Mouse (Mus musculus) heart, embryonic 14.5 days (tissue): Measurements from ENCODE around the gene Gm21905. TPM values are rescaled to one million over a fixed set of nuclear protein-coding genes. Genes with fewer than 3 reads are reported as not detected.

Source experiments
- ATAC-seq: fragments of 200-750 bp; cut with Nextera tagmentation; 2 replicates; pipeline ENCODE4 v1.8.0; 2017; ENCODE audit warnings: low read depth, moderate TSS enrichment; ENCODE audit not compliant: insufficient number of reproducible peaks, insufficient read depth, low FRiP score
- H3K27ac ChIP-seq, 2 experiments: fragments of 200-500 bp in 1 of 2; fragments of 300-500 bp in 1 of 2; sonication (generic) in 1 of 2; replicated peaks in 1 of 2; 2 replicates each; pipeline ENCODE4 v1.5.1; 2012 to 2014; ENCODE audit warnings: low read depth in 2 of 2, low read length in 2 of 2, control low read depth in 1 of 2, mild to moderate bottlenecking in 1 of 2, mixed read lengths in 1 of 2; ENCODE audit not compliant: control insufficient read depth in 1 of 2, insufficient read depth in 1 of 2
- H3K27me3 ChIP-seq: fragments of 300-500 bp; sonication (generic); 2 replicates; pipeline ENCODE4 v1.6.1; 2014; ENCODE audit warnings: mild to moderate bottlenecking, low read length, control low read depth; ENCODE audit not compliant: control insufficient read depth, insufficient read depth
- H3K36me3 ChIP-seq: fragments of 300-500 bp; sonication (generic); 2 replicates; pipeline ENCODE4 v1.6.1; 2014; ENCODE audit warnings: mild to moderate bottlenecking, control low read depth, low read length, mixed read lengths; ENCODE audit not compliant: control insufficient read depth, insufficient read depth
- H3K4me1 ChIP-seq, 2 experiments: fragments of 200-500 bp in 1 of 2; fragments of 300-500 bp in 1 of 2; sonication (generic) in 1 of 2; 2 replicates each; pipeline ENCODE4 v1.6.1; 2012 to 2014; ENCODE audit warnings: low read length in 2 of 2, control low read depth in 1 of 2, mixed read lengths in 1 of 2; ENCODE audit not compliant: control insufficient read depth in 2 of 2, insufficient read depth in 2 of 2
- H3K4me2 ChIP-seq: fragments of 300-500 bp; sonication (generic); 2 replicates; pipeline ENCODE4 v1.6.1; 2014; ENCODE audit warnings: mild to moderate bottlenecking, low read length
- H3K4me3 ChIP-seq, 2 experiments: fragments of 200-500 bp in 1 of 2; fragments of 300-500 bp in 1 of 2; sonication (generic) in 1 of 2; 2 replicates each; pipeline ENCODE4 v1.5.1; 2012 to 2014; ENCODE audit warnings: low read length in 2 of 2, mild to moderate bottlenecking in 2 of 2, control low read depth in 1 of 2, low read depth in 1 of 2, moderate library complexity in 1 of 2; ENCODE audit not compliant: control insufficient read depth in 1 of 2, insufficient read depth in 1 of 2
- H3K9ac ChIP-seq: fragments of 300-500 bp; sonication (generic); 2 replicates; pipeline ENCODE4 v1.6.1; 2014; ENCODE audit warnings: mild to moderate bottlenecking, low read length
- H3K9me3 ChIP-seq: fragments of 300-500 bp; sonication (generic); 2 replicates; pipeline ENCODE4 v1.6.1; 2016; ENCODE audit warnings: low read length, control low read depth; ENCODE audit not compliant: control insufficient read depth
- WGBS: fragments of 180-500 bp; shearing (Covaris S2); extraction: QIAGEN DNeasy Blood & Tissue Kit; methylation state at CpG from one replicate; pipeline ENCODE4 v1.1.7; 2014; 5-methylcytosine and 5-hydroxymethylcytosine counted together
- polyA plus RNA-seq: library from polyadenylated mRNA; unstranded; fragments of >200 nt; fragmentation: Nextera tagmentation; extraction: Ambion mirVana; gene quantifications from 2 replicates; pipeline ENCODE4 v1.2.1, GENCODE M21; 2014

Gene Gm21905
- polyA plus RNA-seq, 1 experiment from 2014 or later: not detected

GRCm38 (mm10) chr5:67948074-67948473 is 1.9 kb upstream of the Gm21905 start:
- 87% methylated on average over 5 of the region's 5 CpGs for WGBS
- Histone ChIP-seq H3K9ac (no peak overlapping the region), H3K4me3 (no peak overlapping the region), H3K4me1 (no peaks in the 10 kb centered on the region), H3K36me3 (no peaks in the 10 kb centered on the region), H3K27ac (no peak overlapping the region), H3K4me2 (no peak overlapping the region), H3K9me3 (no peaks in the 10 kb centered on the region), H3K27me3 (no peaks in the 10 kb centered on the region)
- ATAC-seq: no peak

GRCm38 (mm10) chr5:67947006-67947405 is 785 bp upstream of the Gm21905 start:
- Histone ChIP-seq H3K4me3 (no peak overlapping the region), H3K4me2 (no peak overlapping the region), H3K27me3 (no peaks in the 10 kb centered on the region), H3K9me3 (no peaks in the 10 kb centered on the region), H3K9ac (no peak overlapping the region), H3K36me3 (no peaks in the 10 kb centered on the region), H3K4me1 (no peaks in the 10 kb centered on the region), H3K27ac (no peak overlapping the region)
- no peak for ATAC-seq

DNA sequence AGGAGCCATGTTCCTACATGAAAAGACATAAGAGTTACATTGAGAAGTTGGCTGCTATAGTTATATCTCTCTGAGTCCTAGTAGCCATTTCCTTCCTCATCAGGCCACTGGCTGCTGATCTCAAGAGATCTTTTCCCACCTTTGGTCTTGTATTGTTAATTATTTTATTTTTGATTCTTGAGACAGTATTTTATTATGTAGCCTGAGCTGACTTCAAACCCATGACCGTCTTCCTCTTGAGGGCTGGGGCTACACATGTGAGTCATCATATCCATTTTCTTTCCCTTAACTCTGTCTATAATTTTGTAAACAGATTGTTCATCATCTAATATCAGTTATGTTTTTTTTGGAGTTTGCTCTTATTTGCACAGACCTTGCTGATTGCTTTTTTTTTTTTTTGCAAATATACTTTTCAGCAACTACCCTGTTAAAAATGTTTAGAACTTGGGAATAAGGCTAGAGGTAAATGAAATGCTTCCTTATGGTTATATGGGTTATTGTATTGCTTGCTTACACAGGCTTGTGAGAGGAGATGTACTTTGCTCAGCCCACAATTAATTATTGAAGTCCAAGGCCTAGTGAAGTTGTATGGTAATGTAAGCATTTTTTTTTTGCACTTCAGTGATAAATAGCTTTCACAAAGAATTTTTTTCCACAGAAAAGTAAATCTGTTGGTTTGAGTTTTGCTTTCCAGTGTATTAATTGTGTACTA is 2.0 kb downstream of the Gm21905 start:
- Histone ChIP-seq H3K27ac (no peak overlapping the region), H3K9me3 (no peaks in the 10 kb centered on the region), H3K27me3 (no peaks in the 10 kb centered on the region), H3K4me2 (no peak overlapping the region), H3K4me3 (no peak overlapping the region), H3K4me1 (no peaks in the 10 kb centered on the region), H3K36me3 (no peaks in the 10 kb centered on the region), H3K9ac (no peak overlapping the region)
- ATAC-seq: no peak
- 81% methylated on average over 1 of the region's 1 CpGs for WGBS

- ATAC-seq: no peak
- no peak overlapping the region for H3K9ac ChIP-seq
- no peak overlapping the region for H3K27ac ChIP-seq
Observed at GRCm38 (mm10) chr5:67943199-67943598, 3.0 kb downstream of the Gm21905 start.

GRCm38 (mm10) chr5:67941369-67941768 is 4.9 kb downstream of the Gm21905 start, which contains the start of gene Gm5108:
Gene Gm5108 (plus strand): TSS chr5:67941669.
- no peaks in the 10 kb centered on the region for H3K27me3 ChIP-seq
- ATAC-seq: no peak
- 75% methylated on average over 2 of the region's 2 CpGs for WGBS

More at GRCm38 (mm10) chr5:67943199-67943598, 3.0 kb downstream of the Gm21905 start:
- no peaks in the 10 kb centered on the region for H3K9me3 ChIP-seq
- no peaks in the 10 kb centered on the region for H3K4me1 ChIP-seq
- H3K27me3 ChIP-seq: no peaks in the 10 kb centered on the region
- no peaks in the 10 kb centered on the region for H3K36me3 ChIP-seq
- no peak overlapping the region for H3K4me3 ChIP-seq
- H3K4me2 ChIP-seq: no peak overlapping the region
- WGBS: 34% methylated on average over 2 of the region's 2 CpGs

GRCm38 (mm10) chr5:67931623-67932022 is 14.6 kb downstream of the Gm21905 start:
- no peak overlapping the region for H3K4me2 ChIP-seq
- H3K27me3 ChIP-seq: no peaks in the 10 kb centered on the region
- no peak for ATAC-seq
- H3K4me3 ChIP-seq: no peak overlapping the region
- no peak overlapping the region for H3K27ac ChIP-seq
- WGBS: 35% methylated on average over 2 of the region's 2 CpGs
- no peaks in the 10 kb centered on the region for H3K36me3 ChIP-seq
- no peaks in the 10 kb centered on the region for H3K4me1 ChIP-seq
- no peak overlapping the region for H3K9ac ChIP-seq
- H3K9me3 ChIP-seq: no peaks in the 10 kb centered on the region

More at GRCm38 (mm10) chr5:67941369-67941768, 4.9 kb downstream of the Gm21905 start, which contains the start of gene Gm5108:
- H3K9me3 ChIP-seq: no peaks in the 10 kb centered on the region
- H3K4me2 ChIP-seq: no peak within 1 kb of the TSS
- no peak within 1 kb of the TSS for H3K9ac ChIP-seq
- no peak within 1 kb of the TSS for H3K27ac ChIP-seq
- H3K4me1 ChIP-seq: no peaks in the 10 kb centered on the region
- no peak within 1 kb of the TSS for H3K4me3 ChIP-seq
- no peaks in the 10 kb centered on the region for H3K36me3 ChIP-seq

DNA sequence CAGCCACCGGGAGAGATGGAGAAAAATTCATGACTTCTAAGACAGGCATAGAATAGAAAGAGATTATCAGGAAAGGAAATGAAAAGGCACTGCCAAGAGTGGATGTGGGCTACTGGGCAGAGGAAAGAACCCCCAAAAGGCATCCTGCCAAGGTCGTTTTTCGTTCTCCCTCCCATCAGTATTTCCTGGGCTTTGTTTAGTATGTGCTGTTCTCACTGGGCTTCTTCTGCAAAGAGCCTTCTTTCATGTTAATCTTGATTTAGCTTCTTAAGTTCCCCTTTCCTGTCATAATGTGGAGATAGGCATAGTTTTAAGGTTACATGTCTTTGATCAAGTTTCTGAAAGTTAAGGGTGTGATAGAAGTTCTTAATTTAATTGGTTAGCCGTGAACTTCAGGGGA is 15.6 kb downstream of the Gm21905 start:
- no peak overlapping the region for H3K4me2 ChIP-seq
- H3K9me3 ChIP-seq: no peaks in the 10 kb centered on the region
- ATAC-seq: no peak
- 43% methylated on average over 4 of the region's 4 CpGs for WGBS
- no peaks in the 10 kb centered on the region for H3K36me3 ChIP-seq
- H3K4me1 ChIP-seq: no peaks in the 10 kb centered on the region
- H3K4me3 ChIP-seq: no peak overlapping the region
- H3K27ac ChIP-seq: no peak overlapping the region
- H3K27me3 ChIP-seq: no peaks in the 10 kb centered on the region
- H3K9ac ChIP-seq: no peak overlapping the region

DNA sequence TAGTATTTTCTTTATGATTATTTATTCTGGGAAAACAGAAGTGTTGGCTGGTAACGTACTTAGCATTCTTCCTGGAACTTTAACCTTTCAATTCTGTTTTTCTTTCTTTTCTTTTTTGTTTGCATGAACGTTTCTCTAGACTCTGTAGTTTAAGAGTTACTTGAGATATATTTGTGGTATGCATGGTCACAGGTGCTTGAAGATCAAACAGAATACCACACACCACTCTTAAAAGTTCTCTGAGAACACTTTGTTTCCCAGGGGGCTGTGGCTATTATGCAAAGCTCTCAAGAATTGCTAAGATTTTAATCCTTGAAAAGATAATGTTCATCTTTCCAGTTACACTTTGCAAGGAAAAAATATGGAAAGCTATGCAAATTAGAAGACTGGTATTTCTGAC is 41.7 kb downstream of the Gm21905 start:
- Histone ChIP-seq H3K4me3 (no peak overlapping the region), H3K27me3 (no peaks in the 10 kb centered on the region), H3K27ac (no peak overlapping the region), H3K9ac (no peak overlapping the region), H3K9me3 (no peaks in the 10 kb centered on the region), H3K36me3 (no peaks in the 10 kb centered on the region), H3K4me1 (no peaks in the 10 kb centered on the region), H3K4me2 (no peak overlapping the region)
- ATAC-seq: no peak
- WGBS: 47% methylated on average over 2 of the region's 2 CpGs
